Mouse (Mus musculus) splenic B cell, adult 2 months (primary cell): ENCODE measurements around the gene Zfp874b.
"Not testable (repeated sequence)": the region's sequence is repeated elsewhere in the genome, so short reads cannot be mapped to it uniquely, and the experiment has no call there.

ENCODE experiments used
- DNase-seq: peaks from one replicate; pipeline ENCODE4 v3.0.0-alpha.2; 2011; ENCODE audit warnings: low read depth, low spot score
- H3K27me3 ChIP-seq: 2 replicates; pipeline ENCODE4 v1.6.1; 2012; ENCODE audit warnings: mild to moderate bottlenecking, low read length, moderate library complexity, mixed read lengths; ENCODE audit not compliant: control insufficient read depth, poor library complexity, insufficient read depth, severe bottlenecking
- H3K36me3 ChIP-seq: 2 replicates; pipeline ENCODE4 v1.6.1; 2012; ENCODE audit warnings: mild to moderate bottlenecking, low read length, moderate library complexity, mixed read lengths; ENCODE audit not compliant: control insufficient read depth, poor library complexity, insufficient read depth, severe bottlenecking

Zfp874b gene

GRCm38 (mm10) chr13:67483625-67484423 lies at the start of gene Zfp874b:
Gene Zfp874b (minus strand): TSS chr13:67484258.
- peaks cover 5% of the 10 kb centered on the region; the same call in 1 of the 2 replicates for H3K36me3 ChIP-seq
- no peaks in the 10 kb centered on the region for H3K27me3 ChIP-seq
- DNase-seq = peak; percentile 91

- H3K36me3 ChIP-seq = no peaks in the 10 kb centered on the region
- no peaks in the 10 kb centered on the region for H3K27me3 ChIP-seq
- DNase-seq = no peak
These were observed 43.1 kb upstream of the Zfp874b start for GRCm38 (mm10) chr13:67527049-67527730.

- Histone ChIP-seq H3K27me3 (no peaks in the 10 kb centered on the region), H3K36me3 (no peaks in the 10 kb centered on the region; the same call in 1 of the 2 replicates)
- DNase-seq = peak; percentile 96
These were observed 41.8 kb upstream of the Zfp874b start, which contains the start of the genes Gm26965 and Zfp87 for GRCm38 (mm10) chr13:67525753-67526410. Gene Gm26965 (minus strand): TSS chr13:67526151. Gene Zfp87 (minus strand): TSS chr13:67526177.

- Histone ChIP-seq H3K27me3 (no peaks in the 10 kb centered on the region), H3K36me3 (no peaks in the 10 kb centered on the region)
- DNase-seq = no peak
These were observed 16.9 kb upstream of the Zfp874b start for GRCm38 (mm10) chr13:67500908-67501307.

GRCm38 (mm10) chr13:67500084-67500719 lies 16.1 kb upstream of the Zfp874b start, which contains the start of gene Zfp58:
Gene Zfp58 (minus strand): TSS chr13:67500555.
- Histone ChIP-seq H3K36me3 (no peaks in the 10 kb centered on the region), H3K27me3 (no peaks in the 10 kb centered on the region)
- DNase-seq = peak; percentile 87

GRCm38 (mm10) chr13:67495631-67496030 lies 11.6 kb upstream of the Zfp874b start:
- Histone ChIP-seq H3K27me3 (no peaks in the 10 kb centered on the region), H3K36me3 (peaks cover 16% of the 10 kb centered on the region)
- DNase-seq = no peak

GRCm38 (mm10) chr13:67484424-67484811 lies 360 bp upstream of the Zfp874b start:
- Histone ChIP-seq H3K36me3 (peaks cover 5% of the 10 kb centered on the region; the same call in 1 of the 2 replicates), H3K27me3 (no peaks in the 10 kb centered on the region)
- DNase-seq = no peak

- Histone ChIP-seq H3K27me3 (no peaks in the 10 kb centered on the region), H3K36me3 (peaks cover 7% of the 10 kb centered on the region; the same call in 1 of the 2 replicates)
- DNase-seq = peak; percentile 6
These were observed 2.5 kb downstream of the Zfp874b start for GRCm38 (mm10) chr13:67481528-67481927.

- Histone ChIP-seq H3K27me3 (no peaks in the 10 kb centered on the region), H3K36me3 (peaks cover 5% of the 10 kb centered on the region; the same call in 1 of the 2 replicates)
- no peak for DNase-seq
These were observed 14.8 kb downstream of the Zfp874b start for GRCm38 (mm10) chr13:67469274-67469673.

GRCm38 (mm10) chr13:67463506-67464185 lies 20.4 kb downstream of the Zfp874b start:
- H3K36me3 ChIP-seq, H3K27me3 ChIP-seq: not testable (repeated sequence)
- peak; percentile 65 for DNase-seq

GRCm38 (mm10) chr13:67452021-67452309 lies 32.1 kb downstream of the Zfp874b start:
- Histone ChIP-seq H3K36me3 (no peaks in the 10 kb centered on the region), H3K27me3 (no peaks in the 10 kb centered on the region)
- DNase-seq = no peak

GRCm38 (mm10) chr13:67451172-67452020 lies 32.7 kb downstream of the Zfp874b start, which contains the start of gene Zfp874a:
Gene Zfp874a (minus strand): TSS chr13:67451624.
- Histone ChIP-seq H3K36me3 (no peaks in the 10 kb centered on the region), H3K27me3 (no peaks in the 10 kb centered on the region)
- peak; percentile 89 for DNase-seq

GRCm38 (mm10) chr13:67437095-67437494 lies 47.0 kb downstream of the Zfp874b start:
- not testable (repeated sequence) for H3K36me3 ChIP-seq, DNase-seq, H3K27me3 ChIP-seq
